Mouse (Mus musculus) spleen, embryonic (tissue): ENCODE results near the gene H2-M9.

Source experiments
- CTCF ChIA-PET: fragments of 350-600 bp; sonication (Branson Sonifier 250); formaldehyde crosslinking; loops from one replicate; lab custom pipeline; 2022; lab: Charles Lee

The H2-M9 gene

GRCm38 (mm10) chr17:36642566-36642965 is at the start of gene H2-M9:
H2-M9 (minus strand) TSS chr17:36642666.
- CTCF ChIA-PET: no interaction called here

GRCm38 (mm10) chr17:36672119-36672518 is 29.7 kb upstream of the H2-M9 start, which contains the start of gene H2-M1:
H2-M1 (minus strand) TSS chr17:36672219.
- CTCF ChIA-PET: no interaction called here
